Mouse (Mus musculus) olfactory bulb, adult 2 months (tissue): Measurements from ENCODE around the gene Olfr1333.

Experiments
- CTCF ChIP-seq: fragments of 200-500 bp; IDR thresholded peaks from 2 replicates; pipeline ENCODE4 v1.5.1; 2012; ENCODE audit warnings: low read depth, mild to moderate bottlenecking, low read length, moderate library complexity; ENCODE audit not compliant: insufficient read depth
- POLR2A ChIP-seq: fragments of 200-500 bp; IDR thresholded peaks from 2 replicates; pipeline ENCODE4 v1.6.1; 2012; ENCODE audit warnings: mild to moderate bottlenecking, low read depth, low read length, moderate library complexity; ENCODE audit not compliant: insufficient read depth

DNA sequence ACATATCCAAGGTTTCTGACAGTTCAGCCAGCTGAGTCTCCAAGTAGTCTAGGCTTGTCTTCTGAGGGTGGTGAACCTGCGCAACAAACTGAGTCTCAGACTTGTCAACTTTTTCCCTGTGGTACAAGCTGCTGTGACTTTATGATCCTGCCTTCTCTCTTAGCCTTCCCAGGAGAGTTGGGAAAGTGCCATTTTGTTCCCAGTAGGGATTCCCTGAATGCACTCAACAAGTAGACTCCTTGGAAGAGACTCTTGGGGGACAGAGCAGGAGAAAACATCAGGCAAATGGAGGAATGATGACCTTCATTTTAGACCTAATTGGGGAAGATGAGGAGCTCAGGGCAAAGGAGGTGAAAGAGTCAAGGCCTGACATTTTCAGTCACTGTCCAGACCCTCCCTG, at the start of gene Olfr1333:
- TF ChIP-seq POLR2A (no peak), CTCF (no peak)
